Mouse (Mus musculus): Measurements from ENCODE around the gene Cd163l1. TPM values are rescaled to one million over a fixed set of nuclear protein-coding genes. Genes with fewer than 3 reads are reported as not detected.

Gene Cd163l1
- polyA plus RNA-seq, 1 experiment from 2014 or later, result 0.22 TPM

DNA sequence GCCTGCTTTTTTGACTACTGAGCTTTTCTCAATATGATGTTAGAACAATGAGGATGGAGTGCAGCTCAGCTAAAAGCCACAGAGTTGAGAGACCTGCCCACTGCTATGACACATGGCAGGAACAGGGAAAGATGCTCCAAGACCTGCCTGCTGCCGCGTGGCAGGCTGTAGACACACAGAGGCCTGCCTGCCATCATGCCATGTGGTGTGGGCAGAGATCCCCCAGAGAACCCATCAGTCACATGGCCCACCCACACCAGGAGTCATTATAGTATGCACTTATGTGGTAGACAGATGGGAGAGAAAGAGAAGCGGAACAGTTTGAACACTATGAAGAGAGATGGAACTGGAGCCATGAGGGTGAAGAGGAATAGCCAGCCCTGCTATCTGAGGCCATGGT lies 15.6 kb downstream of the Cd163l1 start:
- Histone ChIP-seq H3K9ac (ENCODE audit: low read depth, low read length) (no peak overlapping the region), H3K36me3 (ENCODE audit: control insufficient read depth, insufficient read depth) (no peaks in the 10 kb centered on the region), H3K9me3 (ENCODE audit: control insufficient read depth) (no peaks in the 10 kb centered on the region), H3K4me3 (ENCODE audit: low read depth, low read length) (no peak overlapping the region), H3K4me1 (replicated peaks; ENCODE audit: control insufficient read depth, insufficient read depth, low read length) (no peaks in the 10 kb centered on the region), H3K27me3 (replicated peaks; ENCODE audit: control insufficient read depth, insufficient read depth, low read length) (no peaks in the 10 kb centered on the region), H3K27ac (ENCODE audit: low read depth, low read length) (no peak overlapping the region), H3K4me2 (replicated peaks; ENCODE audit: low read depth) (no peak overlapping the region)
- no peak for TF ChIP-seq CTCF (IDR thresholded peaks at IDR 0.05; ENCODE audit: low read depth)
- ATAC-seq, result no peak
- 90% methylated on average over 3 of the region's 3 CpGs for WGBS

GRCm38 (mm10) chr7:140247216-140247615 lies 29.1 kb downstream of the Cd163l1 start, which contains the start of gene 5830411N06Rik:
5830411N06Rik (plus strand) TSS chr7:140247284.
- Histone ChIP-seq H3K27ac (ENCODE audit: low read depth, low read length) (no peak within 1 kb of the TSS), H3K27me3 (replicated peaks; ENCODE audit: control insufficient read depth, insufficient read depth, low read length) (no peaks in the 10 kb centered on the region), H3K4me2 (replicated peaks; ENCODE audit: low read depth) (no peak within 1 kb of the TSS), H3K36me3 (ENCODE audit: control insufficient read depth, insufficient read depth) (no peaks in the 10 kb centered on the region), H3K9me3 (ENCODE audit: control insufficient read depth) (no peaks in the 10 kb centered on the region), H3K4me1 (replicated peaks; ENCODE audit: control insufficient read depth, insufficient read depth, low read length) (no peaks in the 10 kb centered on the region), H3K4me3 (ENCODE audit: low read depth, low read length) (no peak within 1 kb of the TSS), H3K9ac (ENCODE audit: low read depth, low read length) (no peak within 1 kb of the TSS)
- no peak for TF ChIP-seq CTCF (IDR thresholded peaks at IDR 0.05; ENCODE audit: low read depth)
- ATAC-seq, result no peak
- WGBS, result 77% methylated on average over 4 of the region's 4 CpGs

DNA sequence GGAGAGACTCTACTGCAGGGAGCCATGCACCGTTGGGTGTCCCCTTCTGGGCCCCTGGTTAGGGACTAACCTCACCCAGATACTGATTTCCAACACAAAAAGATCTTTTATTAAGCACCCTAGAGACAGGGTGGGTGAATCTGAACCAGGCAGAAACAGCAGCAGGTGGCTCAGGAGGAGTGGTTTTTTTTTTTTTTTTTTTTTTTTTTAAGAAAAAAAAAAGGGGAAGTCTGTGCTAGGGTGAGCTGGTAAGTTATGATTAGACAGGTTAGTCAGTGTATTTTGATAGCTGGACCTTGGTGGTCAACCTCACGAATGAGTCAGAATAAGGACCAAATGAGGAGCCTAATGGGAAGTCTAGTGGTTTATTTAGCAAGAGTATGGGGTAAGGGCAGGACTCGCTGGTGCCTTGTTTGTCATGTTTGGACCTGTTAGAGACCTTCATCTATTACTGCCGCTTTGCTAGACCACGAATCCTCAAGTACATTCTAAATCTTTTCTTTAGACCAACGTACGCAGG lies 35.8 kb downstream of the Cd163l1 start:
- H3K4me3 ChIP-seq (ENCODE audit: low read depth, low read length), result no peak overlapping the region
- H3K4me2 ChIP-seq (replicated peaks; ENCODE audit: low read depth), result no peak overlapping the region
- H3K27ac ChIP-seq (ENCODE audit: low read depth, low read length), result no peak overlapping the region
- WGBS, result 84% methylated on average over 7 of the region's 7 CpGs
- H3K27me3 ChIP-seq (replicated peaks; ENCODE audit: control insufficient read depth, insufficient read depth, low read length), result no peaks in the 10 kb centered on the region
- H3K36me3 ChIP-seq (ENCODE audit: control insufficient read depth, insufficient read depth), result no peaks in the 10 kb centered on the region
- H3K9ac ChIP-seq (ENCODE audit: low read depth, low read length), result no peak overlapping the region
- no peaks in the 10 kb centered on the region for H3K4me1 ChIP-seq (replicated peaks; ENCODE audit: control insufficient read depth, insufficient read depth, low read length)
- no peak for TF ChIP-seq CTCF (IDR thresholded peaks at IDR 0.05; ENCODE audit: low read depth)
- ATAC-seq, result no peak
- no peaks in the 10 kb centered on the region for H3K9me3 ChIP-seq (ENCODE audit: control insufficient read depth)

Other genes starting within 250 kb of the Cd163l1 start
- gene 6430531B16Rik, start 239.5 kb upstream of the Cd163l1 start, polyA plus RNA-seq (2015; fragmentation: Nextera tagmentation; extraction: Ambion mirVana), result 0.16 TPM in 1 of 2 replicates, not detected in the other
- 0.29 and 0.52 TPM in 2 replicates for gene Adam8, start 225.7 kb upstream of the Cd163l1 start, polyA plus RNA-seq (2015; fragmentation: Nextera tagmentation; extraction: Ambion mirVana)
- 16.0 and 17.6 TPM in 2 replicates for gene Zfp511, start 181.9 kb upstream of the Cd163l1 start, polyA plus RNA-seq (2015; fragmentation: Nextera tagmentation; extraction: Ambion mirVana)
- 12.3 and 13.0 TPM in 2 replicates for gene Tubgcp2, start 181.6 kb upstream of the Cd163l1 start, polyA plus RNA-seq (2015; fragmentation: Nextera tagmentation; extraction: Ambion mirVana)
- gene Msx3, start 169.2 kb upstream of the Cd163l1 start, polyA plus RNA-seq (2015; fragmentation: Nextera tagmentation; extraction: Ambion mirVana), result not detected in 2 replicates
- 3.7 and 3.9 TPM in 2 replicates for gene Caly, start 135.7 kb upstream of the Cd163l1 start, polyA plus RNA-seq (2015; fragmentation: Nextera tagmentation; extraction: Ambion mirVana)
- gene Prap1, start 124.9 kb upstream of the Cd163l1 start, polyA plus RNA-seq (2015; fragmentation: Nextera tagmentation; extraction: Ambion mirVana), result 4,234 and 4,267 TPM in 2 replicates
- 138 and 139 TPM in 2 replicates for gene Fuom, start 115.8 kb upstream of the Cd163l1 start, polyA plus RNA-seq (2015; fragmentation: Nextera tagmentation; extraction: Ambion mirVana)
- 25.8 and 28.5 TPM in 2 replicates for gene Paox, start 102.5 kb upstream of the Cd163l1 start, polyA plus RNA-seq (2015; fragmentation: Nextera tagmentation; extraction: Ambion mirVana)
- 153 and 161 TPM in 2 replicates for gene Echs1, start 101.8 kb upstream of the Cd163l1 start, polyA plus RNA-seq (2015; fragmentation: Nextera tagmentation; extraction: Ambion mirVana)
- 15.7 and 17.1 TPM in 2 replicates for gene Mtg1, start 80.7 kb upstream of the Cd163l1 start, polyA plus RNA-seq (2015; fragmentation: Nextera tagmentation; extraction: Ambion mirVana)
- 0.92 and 0.99 TPM in 2 replicates for gene Sprn, start 63.4 kb upstream of the Cd163l1 start, polyA plus RNA-seq (2015; fragmentation: Nextera tagmentation; extraction: Ambion mirVana)
- gene Olfr522, start 53.5 kb upstream of the Cd163l1 start, polyA plus RNA-seq (2015; fragmentation: Nextera tagmentation; extraction: Ambion mirVana), result not detected in 2 replicates
- not detected in 2 replicates for gene Olfr523, start 45.0 kb upstream of the Cd163l1 start, polyA plus RNA-seq (2015; fragmentation: Nextera tagmentation; extraction: Ambion mirVana)
- gene Olfr524, start 12.3 kb upstream of the Cd163l1 start, polyA plus RNA-seq (2015; fragmentation: Nextera tagmentation; extraction: Ambion mirVana), result not detected in 2 replicates
- gene 5830411N06Rik, start 29.0 kb downstream of the Cd163l1 start, polyA plus RNA-seq (2015; fragmentation: Nextera tagmentation; extraction: Ambion mirVana), result not detected in 2 replicates
- gene Olfr525, start 102.6 kb downstream of the Cd163l1 start, polyA plus RNA-seq (2015; fragmentation: Nextera tagmentation; extraction: Ambion mirVana), result not detected in 2 replicates
- not detected in 2 replicates for gene Olfr527, start 115.8 kb downstream of the Cd163l1 start, polyA plus RNA-seq (2015; fragmentation: Nextera tagmentation; extraction: Ambion mirVana)
- gene Olfr60, start 143.4 kb downstream of the Cd163l1 start, polyA plus RNA-seq (2015; fragmentation: Nextera tagmentation; extraction: Ambion mirVana), result not detected in 2 replicates
- gene Olfr530, start 158.1 kb downstream of the Cd163l1 start, polyA plus RNA-seq (2015; fragmentation: Nextera tagmentation; extraction: Ambion mirVana), result not detected in 2 replicates
- gene Olfr531, start 184.7 kb downstream of the Cd163l1 start, polyA plus RNA-seq (2015; fragmentation: Nextera tagmentation; extraction: Ambion mirVana), result not detected in 2 replicates
- not detected in 2 replicates for gene Olfr532, start 203.4 kb downstream of the Cd163l1 start, polyA plus RNA-seq (2015; fragmentation: Nextera tagmentation; extraction: Ambion mirVana)
- not detected in 2 replicates for gene Olfr533, start 245.1 kb downstream of the Cd163l1 start, polyA plus RNA-seq (2015; fragmentation: Nextera tagmentation; extraction: Ambion mirVana)